Mouse (Mus musculus): ENCODE measurements around the gene Myl3. TPM values are rescaled to one million over a fixed set of nuclear protein-coding genes. Genes with fewer than 3 reads are reported as not detected.

Gene Myl3
- polyA plus RNA-seq, 1 experiment from 2014 or later = 1.6 TPM

DNA sequence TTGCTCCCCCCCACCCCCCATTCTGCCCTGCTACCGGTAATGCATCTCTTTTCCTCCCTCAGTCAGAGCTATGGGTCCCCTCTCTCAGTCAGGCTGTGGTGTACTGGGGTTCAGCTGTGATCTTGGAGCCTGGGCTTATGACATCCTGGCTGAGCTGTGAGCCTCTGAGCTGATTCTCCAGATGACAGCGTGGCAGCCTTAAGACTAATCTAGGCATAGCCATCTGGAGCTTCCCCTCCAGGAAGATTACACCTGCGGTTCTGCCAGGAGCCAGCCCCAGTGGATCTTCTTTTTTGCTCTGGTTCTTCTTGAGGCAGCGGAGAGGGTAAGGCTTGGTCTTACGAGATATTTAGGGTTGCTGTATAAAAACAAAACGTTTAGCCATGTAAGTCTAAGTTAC lies 29.7 kb upstream of the Myl3 start:
- Histone ChIP-seq H3K4me1 (peaks cover 11% of the 10 kb centered on the region), H3K27ac (no peak overlapping the region), H3K4me3 (no peak overlapping the region), H3K4me2 (no peak overlapping the region), H3K27me3 (no peaks in the 10 kb centered on the region), H3K9me3 (no peaks in the 10 kb centered on the region), H3K9ac (no peak overlapping the region), H3K36me3 (peaks cover 30% of the 10 kb centered on the region)
- no peak for ATAC-seq (ENCODE audit: insufficient number of reproducible peaks, insufficient read depth, low FRiP score, low TSS enrichment, low read depth)
- WGBS = 93% methylated on average over 6 of the region's 6 CpGs

DNA sequence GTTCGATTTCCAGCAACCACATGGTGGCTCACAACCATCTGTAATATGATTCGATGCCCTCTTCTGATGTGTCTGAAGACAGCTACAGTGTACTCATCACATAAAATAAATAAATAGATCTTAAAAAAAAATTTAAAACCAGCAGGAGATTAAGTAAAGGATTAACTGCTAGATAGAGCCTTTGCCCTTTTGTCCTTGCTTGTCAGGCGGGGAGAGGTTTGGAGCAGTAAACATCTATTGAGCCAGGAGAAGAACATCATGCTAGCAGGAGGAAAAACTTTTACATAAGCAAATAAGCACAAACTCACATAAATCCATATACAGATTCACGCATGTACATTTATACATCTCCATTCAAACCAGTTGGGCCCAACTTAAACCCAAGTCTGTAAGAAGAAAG lies 29.1 kb upstream of the Myl3 start:
- no peak for ATAC-seq (ENCODE audit: insufficient number of reproducible peaks, insufficient read depth, low FRiP score, low TSS enrichment, low read depth)
- H3K36me3 ChIP-seq = peaks cover 30% of the 10 kb centered on the region
- peaks cover 17% of the 10 kb centered on the region for H3K4me1 ChIP-seq
- no peaks in the 10 kb centered on the region for H3K9me3 ChIP-seq
- no peak overlapping the region for H3K9ac ChIP-seq
- no peak overlapping the region for H3K27ac ChIP-seq
- H3K27me3 ChIP-seq = no peaks in the 10 kb centered on the region
- WGBS = 90% methylated on average over 4 of the region's 4 CpGs
- H3K4me2 ChIP-seq = no peak overlapping the region
- H3K4me3 ChIP-seq = no peak overlapping the region

DNA sequence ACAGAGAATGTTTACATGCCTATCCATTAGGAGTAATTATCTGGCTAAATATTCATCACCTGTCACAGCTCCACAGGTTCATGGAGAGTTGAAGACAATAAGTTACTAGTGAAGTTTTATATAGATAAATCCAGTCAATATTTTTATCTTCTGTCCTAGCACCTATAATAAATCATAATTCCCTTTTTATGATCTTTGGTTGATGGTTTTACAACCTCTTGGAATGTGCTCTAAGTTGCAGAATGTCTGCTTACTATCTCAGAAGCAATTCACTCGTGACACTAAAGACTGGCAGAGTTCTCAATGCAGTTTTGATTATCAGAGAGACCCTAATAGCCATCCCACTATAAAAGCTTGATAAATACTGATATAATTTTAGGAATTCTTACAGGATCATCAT lies 28.3 kb upstream of the Myl3 start:
- ATAC-seq (ENCODE audit: insufficient number of reproducible peaks, insufficient read depth, low FRiP score, low TSS enrichment, low read depth) = no peak
- 77% methylated on average over 1 of the region's 1 CpGs for WGBS
- Histone ChIP-seq H3K9ac (no peak overlapping the region), H3K27me3 (no peaks in the 10 kb centered on the region), H3K4me2 (no peak overlapping the region), H3K4me1 (peaks cover 21% of the 10 kb centered on the region), H3K4me3 (no peak overlapping the region), H3K27ac (no peak overlapping the region), H3K9me3 (no peaks in the 10 kb centered on the region), H3K36me3 (peaks cover 29% of the 10 kb centered on the region)

DNA sequence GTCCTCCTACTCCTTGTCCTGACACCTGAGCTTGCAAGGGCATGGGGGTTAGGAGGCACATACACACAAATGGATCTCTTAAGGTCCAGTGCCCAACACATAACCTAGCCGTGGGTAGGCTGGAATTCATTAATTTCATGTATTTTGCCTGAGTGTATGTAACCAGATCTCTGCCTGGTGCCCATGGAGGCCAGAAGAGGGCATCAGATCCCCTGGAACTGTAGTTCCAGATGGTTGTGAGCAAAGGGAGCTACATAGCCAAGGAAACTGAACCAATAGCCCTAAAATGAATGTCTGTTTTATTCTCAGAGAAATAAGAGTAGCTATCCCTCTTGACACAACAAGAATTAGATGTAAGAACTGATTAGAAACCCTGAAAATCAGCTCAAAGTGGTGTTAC lies 26.2 kb upstream of the Myl3 start:
- H3K9me3 ChIP-seq = no peaks in the 10 kb centered on the region

GRCm38 (mm10) chr9:110716775-110717174 lies 24.9 kb upstream of the Myl3 start:
- H3K4me1 ChIP-seq = peaks cover 12% of the 10 kb centered on the region
- no peak overlapping the region for H3K4me3 ChIP-seq
- ATAC-seq (ENCODE audit: insufficient number of reproducible peaks, insufficient read depth, low FRiP score, low TSS enrichment, low read depth) = no peak
- 23% methylated on average over 4 of the region's 4 CpGs for WGBS
- H3K27me3 ChIP-seq = no peaks in the 10 kb centered on the region
- no peak overlapping the region for H3K4me2 ChIP-seq
- H3K27ac ChIP-seq = 0 out of 2 replicates have a peak overlapping the region, but pooled peaks have one; percentile 60
- H3K9ac ChIP-seq = no peak overlapping the region
- H3K36me3 ChIP-seq = peaks cover 19% of the 10 kb centered on the region
- no peaks in the 10 kb centered on the region for H3K9me3 ChIP-seq

More for the DNA sequence above, 26.2 kb upstream of the Myl3 start:
- H3K36me3 ChIP-seq = peaks cover 25% of the 10 kb centered on the region
- no peak for ATAC-seq (ENCODE audit: insufficient number of reproducible peaks, insufficient read depth, low FRiP score, low TSS enrichment, low read depth)
- 31% methylated on average over 1 of the region's 1 CpGs for whole genome bisulfite sequencing
- H3K9ac ChIP-seq = no peak overlapping the region
- H3K4me1 ChIP-seq = peaks cover 12% of the 10 kb centered on the region
- no peak overlapping the region for H3K4me3 ChIP-seq
- H3K4me2 ChIP-seq = no peak overlapping the region
- no peaks in the 10 kb centered on the region for H3K27me3 ChIP-seq
- no peak overlapping the region for H3K27ac ChIP-seq

GRCm38 (mm10) chr9:110718071-110718470 lies 23.6 kb upstream of the Myl3 start:
- H3K4me2 ChIP-seq = no peak overlapping the region
- H3K4me3 ChIP-seq = no peak overlapping the region
- H3K9ac ChIP-seq = 0 out of 2 replicates have a peak overlapping the region, but pooled peaks have one; percentile 27
- H3K4me1 ChIP-seq = peaks cover 12% of the 10 kb centered on the region
- peaks cover 16% of the 10 kb centered on the region for H3K36me3 ChIP-seq
- no peaks in the 10 kb centered on the region for H3K9me3 ChIP-seq
- H3K27me3 ChIP-seq = no peaks in the 10 kb centered on the region
- peak overlapping the region; percentile 60 for H3K27ac ChIP-seq
- WGBS = 86% methylated on average over 6 of the region's 6 CpGs
- ATAC-seq (ENCODE audit: insufficient number of reproducible peaks, insufficient read depth, low FRiP score, low TSS enrichment, low read depth) = no peak

GRCm38 (mm10) chr9:110718810-110719209 lies 22.9 kb upstream of the Myl3 start:
- Histone ChIP-seq H3K4me2 (no peak overlapping the region), H3K4me3 (no peak overlapping the region)

DNA sequence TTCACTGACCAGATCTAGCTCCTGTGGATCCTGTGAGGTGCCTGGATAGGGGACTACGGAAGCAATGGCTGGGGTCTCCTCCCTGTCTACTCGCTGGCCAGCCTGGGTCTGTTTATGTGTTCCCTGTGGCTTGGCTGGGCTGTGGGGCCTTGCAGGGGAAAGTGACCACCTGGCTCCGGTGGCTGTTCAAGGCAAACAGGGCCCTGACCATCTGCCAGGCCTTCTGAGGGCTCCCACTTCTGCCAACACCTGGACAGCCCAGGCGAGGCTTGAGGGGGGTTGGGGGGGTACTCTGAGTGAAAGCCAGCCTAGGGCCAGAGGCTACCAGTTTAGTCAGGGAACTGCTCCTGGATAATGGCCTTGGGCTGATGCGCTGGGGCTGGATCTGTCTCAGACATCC lies 21.7 kb upstream of the Myl3 start:
- Histone ChIP-seq H3K4me2 (no peak overlapping the region), H3K9ac (no peak overlapping the region; the same call in 1 of the 2 replicates), H3K4me3 (no peak overlapping the region), H3K4me1 (peaks cover 14% of the 10 kb centered on the region), H3K9me3 (no peaks in the 10 kb centered on the region), H3K27me3 (no peaks in the 10 kb centered on the region), H3K36me3 (peaks cover 32% of the 10 kb centered on the region), H3K27ac (no peak overlapping the region)
- 0 out of 2 replicates have a peak, but pooled peaks have one; percentile 10 for ATAC-seq (ENCODE audit: insufficient number of reproducible peaks, insufficient read depth, low FRiP score, low TSS enrichment, low read depth)
- 71% methylated on average over 5 of the region's 5 CpGs for WGBS

More at GRCm38 (mm10) chr9:110718810-110719209, 22.9 kb upstream of the Myl3 start:
- Histone ChIP-seq H3K36me3 (peaks cover 21% of the 10 kb centered on the region), H3K4me1 (peaks cover 12% of the 10 kb centered on the region), H3K9me3 (no peaks in the 10 kb centered on the region), H3K27ac (0 out of 2 replicates have a peak overlapping the region, but pooled peaks have one; percentile 1), H3K9ac (no peak overlapping the region), H3K27me3 (no peaks in the 10 kb centered on the region)
- no peak for ATAC-seq (ENCODE audit: insufficient number of reproducible peaks, insufficient read depth, low FRiP score, low TSS enrichment, low read depth)
- 82% methylated on average over 3 of the region's 3 CpGs for WGBS

- H3K27ac ChIP-seq = no peak overlapping the region
- H3K36me3 ChIP-seq = peaks cover 52% of the 10 kb centered on the region
- no peak overlapping the region for H3K4me2 ChIP-seq
Measured at GRCm38 (mm10) chr9:110722060-110722459, 19.6 kb upstream of the Myl3 start.

DNA sequence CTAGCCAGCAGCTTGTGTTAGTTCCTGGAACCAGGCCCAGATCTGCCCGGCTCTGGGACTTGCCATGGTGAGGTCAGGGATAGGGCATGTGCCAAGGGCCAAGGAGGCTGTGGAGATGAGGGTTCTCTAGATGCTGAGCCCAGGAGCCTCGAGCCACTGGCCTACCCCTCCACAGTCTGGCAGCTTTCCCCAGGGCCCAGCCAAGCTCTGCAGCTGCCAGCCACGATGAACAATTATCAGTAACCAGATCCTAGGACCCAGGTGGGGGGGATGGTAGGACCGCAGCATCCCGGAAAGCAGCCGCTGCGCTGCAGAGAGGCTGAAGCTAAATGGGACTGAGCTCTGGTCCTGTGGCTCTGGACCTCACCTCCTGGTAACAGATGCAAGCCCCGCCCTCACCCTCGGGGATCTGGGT lies 15.9 kb upstream of the Myl3 start:
- H3K4me3 ChIP-seq = no peak overlapping the region
- no peaks in the 10 kb centered on the region for H3K9me3 ChIP-seq
- 0 out of 2 replicates have a peak, but pooled peaks have one; percentile 23 for ATAC-seq (ENCODE audit: insufficient number of reproducible peaks, insufficient read depth, low FRiP score, low TSS enrichment, low read depth)
- H3K4me2 ChIP-seq = no peak overlapping the region
- H3K27ac ChIP-seq = peak overlapping the region; percentile 68
- H3K4me1 ChIP-seq = peaks cover 57% of the 10 kb centered on the region
- H3K27me3 ChIP-seq = peaks cover 20% of the 10 kb centered on the region
- H3K9ac ChIP-seq = 0 out of 2 replicates have a peak overlapping the region, but pooled peaks have one; percentile 21
- WGBS = 4% methylated on average over 9 of the region's 9 CpGs
- H3K36me3 ChIP-seq = peaks cover 84% of the 10 kb centered on the region

More at GRCm38 (mm10) chr9:110722060-110722459, 19.6 kb upstream of the Myl3 start:
- Histone ChIP-seq H3K27me3 (peaks cover 3% of the 10 kb centered on the region; the same call in 1 of the 2 replicates), H3K9ac (no peak overlapping the region), H3K4me3 (no peak overlapping the region), H3K4me1 (peaks cover 32% of the 10 kb centered on the region), H3K9me3 (no peaks in the 10 kb centered on the region)
- no peak for ATAC-seq (ENCODE audit: insufficient number of reproducible peaks, insufficient read depth, low FRiP score, low TSS enrichment, low read depth)
- WGBS = 95% methylated on average over 10 of the region's 10 CpGs

DNA sequence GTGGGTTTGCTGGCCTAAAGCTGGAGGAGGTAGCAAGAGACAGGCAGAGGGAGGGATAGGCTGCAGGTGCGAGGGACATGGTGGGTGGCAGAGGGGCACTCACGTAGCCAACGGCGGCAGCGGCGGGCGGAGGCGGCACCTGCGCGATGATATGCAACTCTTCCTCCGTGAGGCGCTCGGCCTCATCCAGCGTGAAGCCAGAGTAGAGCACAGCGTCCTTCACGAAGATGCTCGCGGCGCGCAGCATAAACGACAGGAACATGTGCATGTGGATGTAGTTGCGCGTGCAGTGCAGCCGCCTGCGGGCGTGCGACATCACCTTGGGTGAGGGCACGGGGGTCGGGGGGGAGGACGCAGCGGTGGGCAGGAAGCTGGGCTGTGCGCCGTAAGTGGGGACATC lies 14.8 kb upstream of the Myl3 start:
- ATAC-seq (ENCODE audit: insufficient number of reproducible peaks, insufficient read depth, low FRiP score, low TSS enrichment, low read depth) = no peak
- 15% methylated on average over 33 of the region's 33 CpGs for WGBS
- Histone ChIP-seq H3K9me3 (no peaks in the 10 kb centered on the region), H3K4me2 (peak overlapping the region; percentile 44), H3K27me3 (peaks cover 20% of the 10 kb centered on the region), H3K27ac (no peak overlapping the region), H3K4me1 (peaks cover 69% of the 10 kb centered on the region), H3K9ac (0 out of 2 replicates have a peak overlapping the region, but pooled peaks have one; percentile 21), H3K36me3 (peaks cover 84% of the 10 kb centered on the region), H3K4me3 (peak overlapping the region; percentile 14)

DNA sequence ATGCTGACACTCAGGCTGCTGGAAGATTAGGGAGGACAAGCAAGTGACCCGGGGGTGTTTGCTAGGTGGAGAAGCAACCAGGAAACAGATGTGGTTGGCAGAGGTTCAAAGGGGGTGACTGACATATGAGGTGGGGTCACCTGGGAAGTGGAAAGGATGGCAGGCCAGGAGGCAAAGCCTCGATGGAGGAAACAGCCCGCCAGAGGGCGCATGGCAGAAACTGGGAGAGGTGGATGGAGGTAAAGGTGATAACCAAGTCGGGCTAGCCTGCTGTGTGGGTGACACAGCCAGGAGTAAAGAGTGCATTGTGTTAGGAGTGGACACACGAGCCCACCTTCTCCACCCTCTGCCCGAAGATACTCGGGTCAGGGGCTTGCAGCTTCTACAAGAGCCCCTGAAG lies 11.8 kb upstream of the Myl3 start:
- Histone ChIP-seq H3K9me3 (no peaks in the 10 kb centered on the region), H3K27me3 (peaks cover 20% of the 10 kb centered on the region), H3K4me1 (peaks cover 97% of the 10 kb centered on the region), H3K27ac (0 out of 2 replicates have a peak overlapping the region, but pooled peaks have one; percentile 16), H3K4me2 (no peak overlapping the region), H3K36me3 (peaks cover 58% of the 10 kb centered on the region), H3K4me3 (no peak overlapping the region), H3K9ac (no peak overlapping the region)
- no peak for ATAC-seq (ENCODE audit: insufficient number of reproducible peaks, insufficient read depth, low FRiP score, low TSS enrichment, low read depth)
- 24% methylated on average over 8 of the region's 8 CpGs for WGBS

Data from embryonic facial prominence, embryonic 13.5 days (tissue).